Mouse (Mus musculus): ENCODE data around the gene Slc27a2. TPM values are rescaled to one million over a fixed set of nuclear protein-coding genes. Genes with fewer than 3 reads are reported as not detected.

Slc27a2 gene
- total and polyA plus RNA-seq, 2 experiments from 2014 or later, result 5.9 to 6.9 TPM

GRCm38 (mm10) chr2:126575391-126576176, 23.4 kb downstream of the Slc27a2 start:
- Histone ChIP-seq H3K9ac (no peak overlapping the region), H3K27ac (ENCODE audit: low read depth, low read length) (no peak overlapping the region), H3K4me3 (ENCODE audit: low read depth, low read length) (no peak overlapping the region), H3K4me2 (ENCODE audit: low read depth) (no peak overlapping the region), H3K9me3 (ENCODE audit: low read length) (no peaks in the 10 kb centered on the region), H3K4me1 (ENCODE audit: insufficient read depth) (no peaks in the 10 kb centered on the region), H3K27me3 (ENCODE audit: insufficient read depth, low read length) (no peaks in the 10 kb centered on the region), H3K36me3 (ENCODE audit: insufficient read depth) (no peaks in the 10 kb centered on the region)
- no peak for DNase-seq
- ATAC-seq, result no peak
- 85% methylated on average over 11 of the region's 11 CpGs for WGBS
- no peak for TF ChIP-seq CTCF (IDR thresholded peaks at IDR 0.05; ENCODE audit: low read depth)

- Histone ChIP-seq H3K9me3 (ENCODE audit: low read length) (no peaks in the 10 kb centered on the region), H3K27me3 (ENCODE audit: insufficient read depth, low read length) (no peaks in the 10 kb centered on the region), H3K4me2 (ENCODE audit: low read depth) (no peak overlapping the region), H3K27ac (ENCODE audit: low read depth, low read length) (no peak overlapping the region), H3K9ac (no peak overlapping the region), H3K4me3 (ENCODE audit: low read depth, low read length) (no peak overlapping the region), H3K36me3 (ENCODE audit: insufficient read depth) (no peaks in the 10 kb centered on the region), H3K4me1 (ENCODE audit: insufficient read depth) (no peaks in the 10 kb centered on the region)
- no peak for DNase-seq
- no peak for TF ChIP-seq CTCF (IDR thresholded peaks at IDR 0.05; ENCODE audit: low read depth)
- ATAC-seq, result no peak
- 89% methylated on average over 5 of the region's 5 CpGs for WGBS
Observed at GRCm38 (mm10) chr2:126577362-126577761, 25.2 kb downstream of the Slc27a2 start.

- no peak overlapping the region for H3K9ac ChIP-seq
- H3K9me3 ChIP-seq (ENCODE audit: low read length), result no peaks in the 10 kb centered on the region
- H3K4me3 ChIP-seq (ENCODE audit: low read depth, low read length), result no peak overlapping the region
- DNase-seq (no peak), ATAC-seq (no peak)
- no peaks in the 10 kb centered on the region for H3K27me3 ChIP-seq (ENCODE audit: insufficient read depth, low read length)
- no peaks in the 10 kb centered on the region for H3K4me1 ChIP-seq (ENCODE audit: insufficient read depth)
- no peaks in the 10 kb centered on the region for H3K36me3 ChIP-seq (ENCODE audit: insufficient read depth)
- H3K27ac ChIP-seq (ENCODE audit: low read depth, low read length), result no peak overlapping the region
- WGBS, result 91% methylated on average over 1 of the region's 1 CpGs
- no peak for TF ChIP-seq CTCF (IDR thresholded peaks at IDR 0.05; ENCODE audit: low read depth)
- no peak overlapping the region for H3K4me2 ChIP-seq (ENCODE audit: low read depth)
Observed at GRCm38 (mm10) chr2:126579282-126579681, 27.1 kb downstream of the Slc27a2 start.

GRCm38 (mm10) chr2:126583960-126584359, 31.8 kb downstream of the Slc27a2 start:
- H3K9me3 ChIP-seq (ENCODE audit: low read length), result no peaks in the 10 kb centered on the region
- no peak overlapping the region for H3K4me2 ChIP-seq (ENCODE audit: low read depth)
- H3K9ac ChIP-seq, result no peak overlapping the region
- WGBS, result 76% methylated on average over 6 of the region's 6 CpGs
- H3K27me3 ChIP-seq (ENCODE audit: insufficient read depth, low read length), result no peaks in the 10 kb centered on the region
- no peak for TF ChIP-seq CTCF (IDR thresholded peaks at IDR 0.05; ENCODE audit: low read depth)
- no peak overlapping the region for H3K4me3 ChIP-seq (ENCODE audit: low read depth, low read length)
- ATAC-seq, result no peak
- no peaks in the 10 kb centered on the region for H3K36me3 ChIP-seq (ENCODE audit: insufficient read depth)
- no peaks in the 10 kb centered on the region for H3K4me1 ChIP-seq (ENCODE audit: insufficient read depth)
- H3K27ac ChIP-seq (ENCODE audit: low read depth, low read length), result no peak overlapping the region
- DNase-seq, result no peak

GRCm38 (mm10) chr2:126584621-126585369, 32.6 kb downstream of the Slc27a2 start:
- Histone ChIP-seq H3K36me3 (ENCODE audit: insufficient read depth) (no peaks in the 10 kb centered on the region), H3K4me1 (ENCODE audit: insufficient read depth) (no peaks in the 10 kb centered on the region), H3K4me2 (ENCODE audit: low read depth) (no peak overlapping the region), H3K4me3 (ENCODE audit: low read depth, low read length) (no peak overlapping the region), H3K9me3 (ENCODE audit: low read length) (no peaks in the 10 kb centered on the region), H3K27me3 (ENCODE audit: insufficient read depth, low read length) (no peaks in the 10 kb centered on the region), H3K27ac (ENCODE audit: low read depth, low read length) (no peak overlapping the region), H3K9ac (no peak overlapping the region)
- 84% methylated on average over 8 of the region's 8 CpGs for WGBS
- no peak for TF ChIP-seq CTCF (IDR thresholded peaks at IDR 0.05; ENCODE audit: low read depth)
- ATAC-seq (no peak), DNase-seq (no peak)

GRCm38 (mm10) chr2:126587468-126587867, 35.3 kb downstream of the Slc27a2 start:
- Histone ChIP-seq H3K27me3 (ENCODE audit: insufficient read depth, low read length) (no peaks in the 10 kb centered on the region), H3K4me1 (ENCODE audit: insufficient read depth) (no peaks in the 10 kb centered on the region), H3K4me2 (ENCODE audit: low read depth) (no peak overlapping the region), H3K27ac (ENCODE audit: low read depth, low read length) (no peak overlapping the region), H3K36me3 (ENCODE audit: insufficient read depth) (no peaks in the 10 kb centered on the region), H3K4me3 (ENCODE audit: low read depth, low read length) (no peak overlapping the region), H3K9me3 (ENCODE audit: low read length) (no peaks in the 10 kb centered on the region), H3K9ac (no peak overlapping the region)
- TF ChIP-seq CTCF (IDR thresholded peaks at IDR 0.05; ENCODE audit: low read depth), result no peak
- ATAC-seq (no peak), DNase-seq (no peak)
- 92% methylated on average over 3 of the region's 3 CpGs for WGBS

- no peak for TF ChIP-seq CTCF (IDR thresholded peaks at IDR 0.05; ENCODE audit: low read depth)
- Histone ChIP-seq H3K27ac (ENCODE audit: low read depth, low read length) (no peak overlapping the region), H3K4me2 (ENCODE audit: low read depth) (no peak overlapping the region), H3K4me3 (ENCODE audit: low read depth, low read length) (no peak overlapping the region), H3K9ac (no peak overlapping the region), H3K27me3 (ENCODE audit: insufficient read depth, low read length) (no peaks in the 10 kb centered on the region), H3K9me3 (ENCODE audit: low read length) (no peaks in the 10 kb centered on the region), H3K4me1 (ENCODE audit: insufficient read depth) (0 out of 2 replicates have a peak, but pooled peaks cover 3% of the 10 kb centered on the region), H3K36me3 (ENCODE audit: insufficient read depth) (no peaks in the 10 kb centered on the region)
- DNase-seq (no peak), ATAC-seq (no peak)
- WGBS, result 95% methylated on average over 4 of the region's 4 CpGs
Observed at GRCm38 (mm10) chr2:126591304-126591703, 39.1 kb downstream of the Slc27a2 start.
